Mouse (Mus musculus) CH12.LX (cell line): ENCODE data around the gene Wdr78.

ENCODE experiments used
- CTCF ChIP-seq, 2 experiments: IDR thresholded peaks in 1 of 2; conservative IDR thresholded peaks in 1 of 2; 2 replicates each; pipeline ENCODE4 v1.5.1; 2011 to 2012; ENCODE audit warnings: low read depth in 2 of 2, low read length in 2 of 2, improper control_type of control experiment in 1 of 2, inconsistent platforms in 1 of 2, mild to moderate bottlenecking in 1 of 2, moderate library complexity in 1 of 2
- E2F4 ChIP-seq: IDR thresholded peaks from 2 replicates; pipeline ENCODE4 v1.6.1; 2011; ENCODE audit warnings: low read depth, low read length, improper control_type of control experiment; ENCODE audit not compliant: insufficient replicate concordance
- IRF4 ChIP-seq: IDR thresholded peaks from 2 replicates; pipeline ENCODE4 v1.6.1; 2014; ENCODE audit warnings: low read depth, mild to moderate bottlenecking, inconsistent platforms, low read length, improper control_type of control experiment
- MAX ChIP-seq: IDR thresholded peaks from 2 replicates; pipeline ENCODE4 v1.6.1; 2011; ENCODE audit warnings: low read length, improper control_type of control experiment
- POLR2A ChIP-seq: IDR thresholded peaks from 2 replicates; pipeline ENCODE4 v1.6.1; 2011; ENCODE audit warnings: low read depth, mild to moderate bottlenecking, improper control_type of control experiment, low read length

DNA sequence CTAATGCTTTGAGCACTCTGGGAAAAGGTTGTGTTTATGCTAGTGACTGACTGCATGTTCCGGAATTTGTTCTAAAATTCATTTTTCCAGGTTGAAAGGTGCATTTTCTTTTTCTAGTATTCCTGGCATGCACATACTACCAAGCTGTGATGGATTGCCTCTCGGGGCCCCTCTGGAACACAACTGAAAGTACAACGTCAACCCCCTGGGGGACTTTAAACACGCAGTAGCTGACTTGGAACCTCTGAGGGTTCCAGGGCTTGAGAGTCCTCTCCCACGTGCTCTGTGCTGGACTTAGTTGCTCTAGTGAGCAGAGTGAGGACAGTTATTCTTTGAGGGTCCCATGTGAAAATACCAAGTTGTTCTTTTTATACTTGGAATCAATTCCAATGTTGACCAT, 37.6 kb upstream of the Wdr78 start:
- TF ChIP-seq IRF4 (no peak), POLR2A (no peak), CTCF (conservative IDR thresholded peaks at IDR 0.05 in 1 of 2, IDR thresholded peaks at IDR 0.05 in 1 of 2; ENCODE audit: low read depth in 2 of 2, low read length in 2 of 2) (no peak), E2F4 (no peak), MAX (no peak)
